Mouse (Mus musculus): ENCODE data around the gene Pir.

Pir gene

GRCm38 (mm10) chrX:164345359-164345938 is 76.3 kb downstream of the Pir start:
- DNase-seq: no peak

GRCm38 (mm10) chrX:164348937-164349336 is 79.8 kb downstream of the Pir start:
- no peak for DNase-seq

- DNase-seq: no peak
Observed at GRCm38 (mm10) chrX:164365153-164365865, 96.1 kb downstream of the Pir start.

- DNase-seq: no peak
Observed at GRCm38 (mm10) chrX:164370576-164370975, 101.4 kb downstream of the Pir start.

- DNase-seq: peak; percentile 12
Observed at GRCm38 (mm10) chrX:164373081-164373480, 103.9 kb downstream of the Pir start, which contains the start of gene Vegfd. TSS of gene Vegfd (plus strand) at chrX:164373378.

GRCm38 (mm10) chrX:164374586-164374985 is 105.4 kb downstream of the Pir start:
- DNase-seq: no peak

GRCm38 (mm10) chrX:164379721-164380120 is 110.5 kb downstream of the Pir start:
- no peak for DNase-seq

- DNase-seq: peak; percentile 66
Observed at GRCm38 (mm10) chrX:164381618-164382408, 112.6 kb downstream of the Pir start.

GRCm38 (mm10) chrX:164394091-164394490 is 124.9 kb downstream of the Pir start:
- DNase-seq: no peak

- DNase-seq: no peak
Observed at GRCm38 (mm10) chrX:164398456-164398855, 129.3 kb downstream of the Pir start.

- no peak for DNase-seq
Observed at GRCm38 (mm10) chrX:164405080-164405649, 136.0 kb downstream of the Pir start.

- DNase-seq: no peak
Observed at GRCm38 (mm10) chrX:164406133-164407022, 137.2 kb downstream of the Pir start.

- no peak for DNase-seq
Observed at GRCm38 (mm10) chrX:164408301-164408927, 139.2 kb downstream of the Pir start.

GRCm38 (mm10) chrX:164410562-164410961 is 141.4 kb downstream of the Pir start:
- no peak for DNase-seq

- DNase-seq: no peak
Observed at GRCm38 (mm10) chrX:164416803-164417202, 147.6 kb downstream of the Pir start.

- no peak for DNase-seq
Observed at GRCm38 (mm10) chrX:164418008-164418407, 148.8 kb downstream of the Pir start.

- DNase-seq: peak; percentile 80
Observed at GRCm38 (mm10) chrX:164419471-164419939, 150.3 kb downstream of the Pir start, which contains the start of gene Piga. TSS of gene Piga (plus strand) at chrX:164419787.

GRCm38 (mm10) chrX:164419955-164420354 is 150.8 kb downstream of the Pir start:
- DNase-seq: no peak

- no peak for DNase-seq
Observed at GRCm38 (mm10) chrX:164420518-164420917, 151.3 kb downstream of the Pir start.

Measured in right cerebral cortex, postnatal 4 days (tissue).